Mouse (Mus musculus): ENCODE results near the gene Eef2. TPM values are rescaled to one million over a fixed set of nuclear protein-coding genes. Genes with fewer than 3 reads are reported as not detected.

Gene Eef2
- polyA plus RNA-seq, 1 experiment, result 1,113 TPM

Other genes with a start within 250 kb of the Eef2 start
- gene Gadd45b, start 246.6 kb upstream of the Eef2 start, polyA plus RNA-seq (2012; rRNA removed), result 20.7 and 26.0 TPM in 2 replicates
- 80.8 and 101 TPM in 2 replicates for gene Gng7, start 161.7 kb upstream of the Eef2 start, polyA plus RNA-seq (2012; rRNA removed)
- gene Diras1, start 151.0 kb upstream of the Eef2 start, polyA plus RNA-seq (2012; rRNA removed), result 79.6 and 82.1 TPM in 2 replicates
- 67.1 and 70.1 TPM in 2 replicates for gene Slc39a3, start 139.2 kb upstream of the Eef2 start, polyA plus RNA-seq (2012; rRNA removed)
- gene Sgta, start 116.5 kb upstream of the Eef2 start, polyA plus RNA-seq (2012; rRNA removed), result 207 and 208 TPM in 2 replicates
- gene Thop1, start 106.6 kb upstream of the Eef2 start, polyA plus RNA-seq (2012; rRNA removed), result 60.8 and 63.1 TPM in 2 replicates
- 0.44 and 0.63 TPM in 2 replicates for gene Creb3l3, start 77.8 kb upstream of the Eef2 start, polyA plus RNA-seq (2012; rRNA removed)
- 189 and 202 TPM in 2 replicates for gene Map2k2, start 70.7 kb upstream of the Eef2 start, polyA plus RNA-seq (2012; rRNA removed)
- gene Zbtb7a, start 41.4 kb upstream of the Eef2 start, polyA plus RNA-seq (2012; rRNA removed), result 45.1 and 46.0 TPM in 2 replicates
- gene Pias4, start 8.7 kb upstream of the Eef2 start, polyA plus RNA-seq (2012; rRNA removed), result 25.7 and 27.4 TPM in 2 replicates
- gene Dapk3, start 6.4 kb downstream of the Eef2 start, polyA plus RNA-seq (2012; rRNA removed), result 75.3 and 76.8 TPM in 2 replicates
- not detected in 2 replicates for gene 4930442H23Rik, start 7.2 kb downstream of the Eef2 start, polyA plus RNA-seq (2012; rRNA removed)
- 0.18 and 0.23 TPM in 2 replicates for gene Nmrk2, start 25.4 kb downstream of the Eef2 start, polyA plus RNA-seq (2012; rRNA removed)
- gene Atcay, start 54.2 kb downstream of the Eef2 start, polyA plus RNA-seq (2012; rRNA removed), result 164 and 168 TPM in 2 replicates
- gene Zfr2, start 56.5 kb downstream of the Eef2 start, polyA plus RNA-seq (2012; rRNA removed), result 89.1 and 95.9 TPM in 2 replicates
- gene Matk, start 76.3 kb downstream of the Eef2 start, polyA plus RNA-seq (2012; rRNA removed), result 365 and 385 TPM in 2 replicates
- gene Mrpl54, start 90.3 kb downstream of the Eef2 start, polyA plus RNA-seq (2012; rRNA removed), result 51.7 and 57.4 TPM in 2 replicates
- gene Apba3, start 90.3 kb downstream of the Eef2 start, polyA plus RNA-seq (2012; rRNA removed), result 46.9 and 49.1 TPM in 2 replicates
- 0.34 and 0.46 TPM in 2 replicates for gene Tjp3, start 115.0 kb downstream of the Eef2 start, polyA plus RNA-seq (2012; rRNA removed)
- gene Pip5k1c, start 116.3 kb downstream of the Eef2 start, polyA plus RNA-seq (2012; rRNA removed), result 326 and 360 TPM in 2 replicates
- 31.5 and 31.9 TPM in 2 replicates for gene Cactin, start 144.5 kb downstream of the Eef2 start, polyA plus RNA-seq (2012; rRNA removed)
- 2.3 and 3.3 TPM in 2 replicates for gene Tbxa2r, start 152.1 kb downstream of the Eef2 start, polyA plus RNA-seq (2012; rRNA removed)
- 0.96 and 1.1 TPM in 2 replicates for gene Gipc3, start 166.6 kb downstream of the Eef2 start, polyA plus RNA-seq (2012; rRNA removed)
- gene Hmg20b, start 173.8 kb downstream of the Eef2 start, polyA plus RNA-seq (2012; rRNA removed), result 36.3 and 40.8 TPM in 2 replicates
- 27.5 and 29.5 TPM in 2 replicates for gene Mfsd12, start 180.9 kb downstream of the Eef2 start, polyA plus RNA-seq (2012; rRNA removed)
- 0.67 and 0.68 TPM in 2 replicates for gene 4930404N11Rik, start 189.2 kb downstream of the Eef2 start, polyA plus RNA-seq (2012; rRNA removed)
- gene Fzr1, start 201.9 kb downstream of the Eef2 start, polyA plus RNA-seq (2012; rRNA removed), result 66.9 and 71.6 TPM in 2 replicates
- gene Dohh, start 207.8 kb downstream of the Eef2 start, polyA plus RNA-seq (2012; rRNA removed), result 92.2 and 105 TPM in 2 replicates
- 6.9 and 8.9 TPM in 2 replicates for gene Gm48551, start 207.8 kb downstream of the Eef2 start, polyA plus RNA-seq (2012; rRNA removed)
- gene Gm48552, start 212.4 kb downstream of the Eef2 start, polyA plus RNA-seq (2012; rRNA removed), result 7.4 and 10.1 TPM in 2 replicates
- 3.6 and 4.5 TPM in 2 replicates for gene Smim24, start 216.4 kb downstream of the Eef2 start, polyA plus RNA-seq (2012; rRNA removed)